Mouse (Mus musculus): Measurements from ENCODE around the gene Fanca.

Gene Fanca

DNA sequence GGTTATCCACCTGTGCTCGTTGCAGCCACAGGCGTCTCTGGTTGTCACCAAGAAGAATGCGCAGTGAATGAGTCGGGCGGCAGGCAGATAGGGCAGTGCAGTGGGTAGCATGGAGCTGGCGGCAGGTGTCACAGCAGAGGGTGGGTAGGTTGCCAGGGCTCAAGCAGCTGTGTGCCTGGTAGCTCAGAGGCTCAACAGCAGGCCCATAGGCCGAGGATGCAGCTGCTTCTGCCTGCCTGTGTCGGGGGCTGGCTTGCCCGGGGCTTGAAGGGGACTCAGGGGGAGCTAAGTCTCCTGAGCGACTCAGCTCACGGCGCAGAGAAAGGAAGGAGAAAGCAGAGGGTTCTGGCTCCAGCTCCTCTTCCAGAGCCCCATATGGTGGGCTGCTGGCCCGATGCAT lies 85.1 kb downstream of the Fanca start:
- no peak for DNase-seq (ENCODE audit: low spot score in 2 of 2)

DNA sequence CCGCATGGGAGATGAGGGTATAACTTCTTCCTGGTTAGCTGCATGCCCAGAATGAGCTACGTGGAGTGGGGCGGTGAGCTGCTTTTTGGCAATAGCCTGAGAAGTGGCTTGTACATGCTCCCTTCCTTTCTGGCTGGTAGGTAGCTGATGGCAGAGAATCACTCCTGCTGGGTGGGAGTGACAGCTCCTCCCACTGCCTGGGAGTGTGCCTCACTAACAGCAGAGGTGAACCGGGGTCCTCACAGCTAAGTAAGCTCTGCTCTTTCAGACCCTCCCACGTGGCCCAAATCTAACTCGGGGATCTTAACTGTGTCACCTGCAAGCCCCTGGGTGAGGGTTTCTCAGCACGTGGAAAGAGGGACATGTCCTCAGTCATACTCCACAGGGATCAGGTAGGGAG lies 85.8 kb downstream of the Fanca start:
- peak; percentile 36 to 45 for DNase-seq (ENCODE audit: low spot score in 2 of 2)

DNA sequence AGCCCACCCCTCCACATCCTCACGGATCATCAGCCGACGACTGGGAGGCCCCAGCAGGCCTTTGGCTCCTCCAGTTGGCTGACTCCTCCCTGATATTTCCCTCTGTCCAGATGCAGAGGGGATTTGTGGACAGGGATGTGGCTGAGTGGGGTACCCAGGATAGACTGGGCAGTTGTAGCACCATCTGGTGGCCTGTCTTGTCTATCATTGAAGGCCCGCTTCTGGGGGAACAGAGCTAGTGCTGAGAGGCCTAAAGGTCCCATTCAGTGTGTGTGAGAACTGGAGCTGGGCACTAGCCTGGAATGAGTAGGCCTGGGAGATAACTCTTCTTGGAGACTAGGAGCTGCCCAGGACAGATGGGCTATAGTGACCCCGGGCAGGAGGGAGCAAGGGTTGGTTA lies 86.6 kb downstream of the Fanca start:
- peak in 1 of 2 experiments; percentile 38 for DNase-seq (ENCODE audit: low spot score in 2 of 2)

DNA sequence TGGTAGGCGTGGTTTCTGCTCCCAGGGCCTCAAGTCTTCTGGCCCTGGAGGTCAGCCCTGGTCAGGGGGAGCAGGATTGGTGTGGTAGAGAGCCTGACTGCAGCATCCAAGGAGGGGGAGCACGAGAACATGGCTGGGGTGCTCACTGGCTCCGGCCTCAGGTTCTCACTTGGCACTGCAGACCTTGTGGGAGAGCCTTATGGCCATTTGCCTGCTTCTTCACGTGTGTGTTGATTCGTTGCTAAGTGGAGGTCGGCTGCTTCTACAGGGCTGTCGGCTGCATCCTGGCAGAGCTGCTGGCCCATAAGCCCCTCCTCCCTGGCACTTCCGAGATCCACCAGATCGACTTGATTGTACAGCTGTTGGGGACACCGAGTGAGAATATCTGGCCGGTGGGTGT lies 88.0 kb downstream of the Fanca start:
- peak in 1 of 2 experiments; percentile 19 for DNase-seq (ENCODE audit: low spot score in 2 of 2)

DNA sequence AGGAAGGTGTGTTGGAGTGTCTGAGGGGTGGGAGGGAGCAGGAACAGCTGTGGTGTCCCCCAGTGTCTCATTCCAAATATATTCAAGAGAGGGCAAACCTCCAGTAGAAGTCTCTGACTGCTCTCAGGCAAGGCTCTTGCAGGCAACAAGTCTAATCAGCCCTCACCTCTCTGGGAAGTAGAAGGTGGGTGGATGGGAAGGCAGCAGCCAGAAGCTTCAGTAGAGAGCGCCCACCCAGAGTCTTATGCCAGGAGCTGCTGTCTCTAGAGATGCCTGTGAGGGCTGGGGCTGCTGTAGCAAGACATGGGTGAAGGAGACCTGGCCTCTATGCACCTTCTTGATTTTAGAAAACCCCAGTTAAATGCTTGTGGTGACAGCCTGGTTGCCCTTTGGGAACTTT lies 90.0 kb downstream of the Fanca start:
- peak in 1 of 2 experiments; percentile 46 for DNase-seq (ENCODE audit: low spot score in 2 of 2)

DNA sequence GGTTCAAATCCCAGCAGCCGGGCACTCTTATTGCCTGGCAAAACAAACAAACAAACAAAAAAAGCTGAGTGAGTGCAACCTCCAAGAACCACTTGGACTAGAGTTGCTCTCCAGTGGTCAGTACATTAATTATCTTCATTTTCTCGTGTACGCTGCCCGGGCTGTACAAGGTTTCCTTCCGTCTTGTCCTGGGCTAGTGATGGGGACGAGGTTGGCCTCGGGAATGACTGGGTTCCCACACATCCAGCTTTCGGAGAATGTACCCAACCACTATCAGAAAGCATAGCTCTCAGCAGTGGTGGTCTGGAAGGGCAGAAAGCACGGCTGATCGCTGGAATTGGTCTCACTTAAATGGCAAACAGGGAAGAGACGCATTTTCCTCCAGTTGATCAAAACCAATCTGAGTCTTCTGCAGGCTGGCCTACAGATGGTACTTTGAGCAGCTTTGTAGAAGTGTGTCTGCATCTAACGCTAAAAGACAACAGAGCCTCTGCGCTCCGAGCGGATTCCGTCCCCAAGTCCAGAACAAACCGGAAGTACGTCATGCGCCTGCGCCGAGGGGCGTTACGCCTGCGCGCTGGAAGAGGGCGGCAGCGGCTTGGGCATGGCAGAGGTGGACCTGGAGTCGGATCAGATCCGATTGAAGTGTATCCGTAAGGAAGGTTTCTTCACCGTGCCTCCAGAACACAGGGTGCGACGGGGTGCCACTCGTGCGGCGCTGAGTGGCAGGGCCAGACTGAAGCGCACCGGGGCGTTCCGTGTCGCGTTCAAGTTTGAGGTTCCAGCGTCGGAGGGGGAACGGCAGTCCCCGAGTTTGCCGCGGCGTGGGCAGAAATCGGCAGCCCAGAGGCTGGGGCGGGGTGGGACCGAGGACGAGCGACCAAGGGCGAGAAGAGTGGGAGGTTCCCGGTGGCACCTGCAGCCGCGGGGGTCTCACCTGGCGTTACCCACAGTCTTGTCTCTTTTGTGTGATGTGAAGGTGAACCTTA lies 93.8 kb downstream of the Fanca start, which contains the start of gene Cdk10:
Gene Cdk10 (plus strand): TSS at position 565 of the 989 bp plus-strand sequence.
- DNase-seq (ENCODE audit: low spot score in 2 of 2): peak; percentile 96 to 97

DNA sequence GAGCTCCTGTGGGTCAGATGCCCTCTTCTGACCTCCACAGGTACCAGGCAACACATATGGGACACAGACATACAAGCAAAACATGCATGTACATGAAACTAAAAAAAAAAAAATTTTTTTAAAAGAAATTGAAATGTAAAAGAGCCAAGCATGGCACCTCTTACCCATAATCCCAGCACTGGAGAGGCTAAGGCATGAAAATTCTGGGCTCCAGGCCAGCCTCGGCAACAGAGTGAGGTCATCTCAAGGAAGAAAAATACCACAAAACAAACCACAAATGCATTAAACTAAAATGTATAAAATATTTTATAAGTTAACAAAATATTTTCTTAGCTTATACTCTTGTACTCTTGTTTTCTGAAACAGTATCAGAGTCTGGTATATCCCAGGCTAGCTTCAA lies 97.5 kb downstream of the Fanca start:
- no peak for DNase-seq (ENCODE audit: low spot score in 2 of 2)
